Mouse (Mus musculus): ENCODE measurements at regions not wholly inside any gene's neighbourhood (a gene's known extent, or its start where the extent isn't known, plus 50 kb on each side); places are given as distances from the start of the nearest gene placed in this dataset.

DNA sequence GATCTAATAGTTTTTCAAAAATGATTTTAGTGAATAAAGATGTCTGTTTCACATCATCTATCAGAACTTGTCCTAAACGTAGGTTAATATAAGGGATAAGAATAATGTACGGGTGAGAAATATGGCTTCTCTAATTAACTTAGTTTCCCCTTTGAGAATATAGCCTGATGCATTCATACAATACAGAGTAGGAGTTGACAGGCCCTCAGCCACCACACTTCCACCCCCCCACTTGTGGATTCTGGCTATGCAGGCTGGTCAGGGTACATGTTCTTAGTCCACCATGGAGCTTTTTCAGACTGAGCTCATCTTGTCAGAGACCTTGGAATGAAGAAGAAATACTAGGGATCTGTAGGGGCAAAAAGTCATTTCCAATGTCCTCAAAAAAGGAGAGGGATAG is 80.1 kb downstream of the Anxa1 start:
- DNase-seq (ENCODE audit: low spot score), result no peak

GRCm38 (mm10) chr19:20300066-20300651 is 90.6 kb downstream of the Anxa1 start:
- no peak for DNase-seq (ENCODE audit: low spot score)

DNA sequence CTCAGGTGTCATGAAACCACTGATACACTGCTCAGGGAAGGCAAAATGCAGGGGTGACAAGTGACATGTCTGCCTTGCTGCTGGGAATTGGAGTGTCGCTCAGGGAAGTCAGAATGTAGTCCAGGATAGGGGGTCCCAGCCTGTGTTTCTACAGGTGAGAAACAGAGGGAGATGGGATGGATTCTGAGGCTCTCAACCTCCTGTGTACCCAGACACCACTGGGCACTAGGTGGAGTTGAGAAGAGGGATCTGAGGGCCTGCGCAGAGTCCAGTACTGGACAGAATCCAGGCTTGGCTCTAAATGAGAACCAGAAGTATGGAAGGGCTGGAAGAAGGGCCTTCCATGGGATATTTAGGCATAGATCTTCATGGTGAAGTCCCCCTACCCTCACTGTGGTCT is 92.3 kb downstream of the Anxa1 start:
- no peak for DNase-seq (ENCODE audit: low spot score)

GRCm38 (mm10) chr19:20285188-20285587 is 105.6 kb downstream of the Anxa1 start:
- DNase-seq (ENCODE audit: low spot score), result no peak

DNA sequence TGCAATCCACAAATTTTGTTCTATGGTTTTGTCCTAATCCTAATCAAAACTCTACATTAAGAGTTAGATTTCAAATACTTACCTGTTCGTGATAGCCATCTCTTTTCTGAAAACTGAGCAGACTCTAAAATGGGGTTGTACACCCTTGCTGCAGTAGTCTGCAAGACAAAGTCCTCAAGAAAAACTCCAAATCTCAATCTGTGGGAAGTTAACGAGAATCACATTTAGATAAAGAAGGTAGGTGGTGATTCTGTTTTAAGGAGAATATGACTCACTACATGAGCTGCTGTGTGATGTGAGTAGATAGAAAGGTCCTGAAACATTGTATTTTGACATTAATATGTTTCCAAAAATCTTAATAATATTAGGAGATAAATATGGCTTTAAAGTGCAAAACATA is 107.6 kb downstream of the Anxa1 start:
- DNase-seq (ENCODE audit: low spot score), result no peak

DNA sequence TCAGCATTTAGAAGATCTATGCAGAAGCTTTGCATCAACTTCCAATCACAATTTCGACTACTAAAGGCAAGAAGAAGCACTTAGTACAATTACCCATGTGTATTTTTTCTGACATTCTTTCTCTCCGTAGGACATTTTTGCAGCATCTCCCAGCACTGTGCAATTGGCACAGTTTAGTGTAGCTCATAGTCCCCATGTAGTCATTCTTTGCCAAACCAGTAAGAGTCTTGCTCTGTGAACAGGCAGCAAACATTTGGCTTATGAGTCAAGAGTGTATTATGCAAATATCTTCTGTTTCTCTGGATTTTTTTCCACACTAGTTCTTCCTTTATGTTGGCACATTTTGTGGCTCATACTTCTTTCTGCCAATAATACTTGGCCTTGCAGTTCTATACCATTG is 129.2 kb downstream of the Anxa1 start:
- DNase-seq (ENCODE audit: low spot score), result no peak

GRCm38 (mm10) chr19:20252151-20252550 is 138.6 kb downstream of the Anxa1 start:
- DNase-seq (ENCODE audit: low spot score), result no peak

DNA sequence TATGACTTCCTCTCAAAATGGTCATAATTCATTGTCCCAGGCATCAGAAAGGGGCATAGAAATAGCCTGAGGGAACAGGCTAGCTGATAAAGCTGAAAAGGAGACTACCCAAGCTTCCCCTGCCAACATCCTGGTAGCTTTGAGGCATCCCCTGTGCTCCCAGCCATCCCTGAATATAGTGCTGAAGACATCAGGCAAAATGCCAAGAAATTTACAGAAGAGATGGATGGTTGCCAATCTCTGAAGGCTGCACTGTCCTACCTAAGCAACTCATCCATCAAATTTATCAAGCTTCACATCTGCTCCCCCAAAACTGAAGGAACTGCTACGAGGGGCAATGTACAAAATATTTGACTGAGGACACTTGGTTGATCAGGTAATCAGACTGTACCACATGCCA is 146.9 kb downstream of the Anxa1 start:
- no peak for DNase-seq (ENCODE audit: low spot score)

DNA sequence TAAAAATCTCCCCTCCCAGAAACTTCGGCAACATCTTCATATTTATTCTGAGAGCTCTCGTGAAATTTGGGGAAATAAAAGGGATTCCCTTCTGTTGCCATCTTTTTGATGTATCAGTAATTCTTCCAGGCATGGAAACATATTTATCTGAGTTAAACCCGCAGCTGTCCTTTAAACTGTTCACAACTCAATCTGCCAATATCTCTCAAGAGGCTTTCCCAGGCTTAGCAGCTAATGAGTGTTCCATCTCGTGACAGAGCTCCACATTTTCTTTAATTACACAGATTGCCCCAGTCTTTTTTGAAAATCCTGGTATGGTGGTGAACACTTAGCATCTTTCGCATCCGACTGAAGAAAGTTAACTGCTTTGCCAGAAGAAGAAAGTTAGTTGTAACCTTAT is 149.5 kb downstream of the Anxa1 start:
- no peak for DNase-seq (ENCODE audit: low spot score)

DNA sequence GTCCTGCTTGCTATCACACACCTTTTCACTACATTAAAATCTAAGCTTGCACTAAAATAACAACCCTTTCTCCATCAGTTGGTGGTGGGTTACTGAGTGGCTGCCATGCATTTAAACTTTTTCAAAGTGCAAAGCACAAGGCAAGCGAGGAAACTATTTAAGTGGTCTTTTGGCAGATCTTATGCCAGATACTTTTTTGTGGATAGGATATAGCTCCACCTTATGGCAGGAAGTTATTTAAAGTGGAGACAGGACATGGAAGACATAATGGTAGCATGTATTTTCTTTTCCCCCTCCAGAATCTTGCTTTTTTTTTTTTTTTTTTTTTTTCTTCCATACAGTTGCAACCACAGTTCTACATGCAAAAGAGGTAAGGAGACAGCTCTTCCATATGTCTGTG is 150.3 kb downstream of the Anxa1 start:
- DNase-seq (ENCODE audit: low spot score), result peak; percentile 9

GRCm38 (mm10) chr19:20239396-20239795 is 151.3 kb downstream of the Anxa1 start:
- no peak for DNase-seq (ENCODE audit: low spot score)

DNA sequence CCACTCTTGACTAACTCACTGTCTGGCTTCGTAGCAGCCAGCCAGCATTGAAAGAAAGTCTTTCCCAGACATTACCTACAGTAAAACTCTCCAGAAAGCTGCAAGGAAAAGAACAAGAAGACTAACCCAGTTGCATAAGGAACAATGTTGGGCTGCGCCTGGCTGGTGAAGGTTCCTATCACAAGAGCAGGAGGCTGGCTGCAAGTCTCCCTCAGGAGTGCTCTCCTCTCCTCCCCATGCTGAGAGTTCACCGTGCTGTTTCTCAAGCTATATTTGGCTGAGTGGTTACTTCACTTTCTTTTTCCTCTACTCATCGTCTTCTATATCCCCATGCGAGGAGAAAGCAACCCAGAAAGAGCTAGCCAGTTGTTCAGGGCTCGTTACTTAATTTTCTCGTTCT is 164.0 kb downstream of the Anxa1 start:
- DNase-seq (ENCODE audit: low spot score), result no peak

GRCm38 (mm10) chr19:20217389-20217788 is 173.4 kb downstream of the Anxa1 start:
- DNase-seq (ENCODE audit: low spot score), result no peak

DNA sequence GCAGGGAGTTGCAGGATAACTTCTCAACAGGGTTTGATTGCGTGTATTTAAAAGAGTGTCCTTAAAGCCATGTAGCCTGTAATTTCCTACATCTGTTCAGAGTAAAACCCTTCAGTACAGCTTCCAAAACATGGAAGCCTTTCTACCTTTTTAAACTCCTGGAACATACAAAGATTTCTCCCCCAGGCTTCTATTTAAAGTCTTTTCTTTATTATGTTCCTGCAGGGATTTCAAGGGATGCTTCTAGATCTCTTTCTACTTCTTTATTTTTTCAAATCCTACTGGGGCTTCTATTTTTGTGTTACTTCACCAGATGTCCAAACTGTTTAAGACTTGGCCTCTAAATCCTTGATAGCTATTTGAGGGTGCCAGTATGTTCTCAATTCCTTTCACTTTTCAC is 196.2 kb downstream of the Anxa1 start:
- DNase-seq (ENCODE audit: low spot score), result no peak

DNA sequence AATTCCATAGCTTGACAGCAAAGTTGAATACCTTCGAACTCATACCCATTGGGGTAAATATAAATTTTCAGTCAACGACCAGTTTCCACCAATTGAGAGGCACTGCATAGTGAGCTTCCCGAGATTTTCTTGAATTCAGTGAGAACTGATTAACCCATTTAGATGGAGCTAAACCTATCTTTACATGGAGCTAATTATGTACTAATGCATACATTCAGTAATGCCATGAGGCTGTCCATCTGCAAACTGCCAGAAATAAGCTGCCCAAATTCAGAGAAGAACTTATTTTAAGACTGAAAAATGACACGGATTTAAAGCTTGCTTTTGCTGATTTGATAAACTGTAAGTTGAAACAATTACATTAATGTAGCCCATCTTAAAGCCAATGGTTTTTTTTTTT is 208.9 kb downstream of the Anxa1 start:
- DNase-seq (ENCODE audit: low spot score), result no peak

- no peak for DNase-seq (ENCODE audit: low spot score)
These were observed 229.2 kb downstream of the Anxa1 start for GRCm38 (mm10) chr19:20161502-20161901.

- no peak for DNase-seq (ENCODE audit: low spot score)
These were observed 234.3 kb downstream of the Anxa1 start for GRCm38 (mm10) chr19:20156398-20156937.

DNA sequence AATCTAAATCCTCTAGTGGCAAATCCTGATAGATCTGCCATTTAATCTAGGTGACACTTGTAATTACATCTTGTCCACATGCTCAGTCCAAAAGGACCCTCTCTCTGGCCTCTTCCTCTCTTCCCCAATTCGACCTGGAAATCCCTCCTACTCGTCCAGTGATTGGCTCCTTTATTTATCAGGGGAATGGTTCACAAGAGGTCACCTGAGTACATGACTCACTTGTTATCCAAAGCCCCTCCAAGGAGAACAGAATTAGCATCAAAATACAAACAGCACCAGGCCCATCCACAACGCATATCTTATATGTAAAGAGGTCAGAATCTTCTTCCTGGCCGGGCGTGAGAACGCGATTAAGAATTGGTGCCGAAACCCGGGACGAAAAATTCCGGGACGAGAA is 251.2 kb downstream of the Anxa1 start:
- no peak for DNase-seq (ENCODE audit: low spot score)

DNA sequence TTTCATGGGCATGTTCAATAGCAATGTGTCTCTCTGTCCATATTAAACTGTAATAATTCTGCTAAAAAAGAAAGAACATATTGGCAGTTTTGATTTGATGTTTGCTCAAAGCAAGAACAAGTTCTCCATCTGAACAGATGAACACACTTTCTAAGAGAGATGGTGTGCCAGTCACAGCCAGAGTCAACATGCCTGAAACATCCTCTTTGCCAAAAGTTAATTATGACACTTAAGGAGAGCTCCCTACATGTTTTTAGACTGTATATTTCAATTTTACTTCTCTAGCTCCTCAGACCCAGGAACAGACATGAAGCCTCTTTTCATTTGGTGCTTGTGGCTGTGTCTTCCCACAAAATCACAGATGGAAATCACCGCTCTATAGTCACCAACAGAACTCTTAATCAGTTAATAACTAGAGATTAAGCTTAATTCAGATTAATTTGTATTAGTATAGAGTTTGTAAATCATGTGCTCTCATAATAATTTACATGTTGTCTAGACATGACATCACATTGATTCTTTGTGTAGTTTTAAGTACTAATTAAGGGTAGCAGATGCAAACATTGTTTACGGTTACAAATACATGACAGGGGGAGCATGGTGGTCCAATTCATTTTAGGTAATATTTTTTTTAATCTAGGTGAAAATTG is 267.1 kb downstream of the Anxa1 start:
- no peak for DNase-seq (ENCODE audit: low spot score)

GRCm38 (mm10) chr19:20122475-20122874 is 268.3 kb downstream of the Anxa1 start:
- peak; percentile 70 for DNase-seq (ENCODE audit: low spot score)

DNA sequence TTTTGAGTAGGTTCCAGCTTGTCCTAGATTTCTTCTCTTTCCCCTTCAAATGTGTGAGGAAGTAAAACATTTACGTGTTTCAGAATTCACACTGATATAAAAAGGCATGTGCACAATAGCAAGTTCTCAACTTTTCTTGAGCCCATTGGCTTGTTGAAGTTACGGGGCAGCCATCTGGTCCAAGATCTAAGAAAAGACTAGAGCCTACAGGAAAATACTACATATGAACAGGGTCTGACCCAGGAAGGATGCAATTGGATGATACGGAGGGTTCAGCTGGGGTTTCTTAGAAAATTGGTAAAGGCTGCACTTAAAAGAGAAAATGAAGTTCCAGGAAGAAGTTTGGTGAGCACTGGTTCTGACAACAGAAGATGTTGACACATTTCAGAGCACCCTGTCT is 276.5 kb downstream of the Anxa1 start:
- no peak for DNase-seq (ENCODE audit: low spot score)
